Mouse (Mus musculus): ENCODE data around the gene Rpl32. TPM values are rescaled to one million over a fixed set of nuclear protein-coding genes. Genes with fewer than 3 reads are reported as not detected.

Gene Rpl32
- polyA plus RNA-seq, 1 experiment from 2014 or later = 2,428 TPM

DNA sequence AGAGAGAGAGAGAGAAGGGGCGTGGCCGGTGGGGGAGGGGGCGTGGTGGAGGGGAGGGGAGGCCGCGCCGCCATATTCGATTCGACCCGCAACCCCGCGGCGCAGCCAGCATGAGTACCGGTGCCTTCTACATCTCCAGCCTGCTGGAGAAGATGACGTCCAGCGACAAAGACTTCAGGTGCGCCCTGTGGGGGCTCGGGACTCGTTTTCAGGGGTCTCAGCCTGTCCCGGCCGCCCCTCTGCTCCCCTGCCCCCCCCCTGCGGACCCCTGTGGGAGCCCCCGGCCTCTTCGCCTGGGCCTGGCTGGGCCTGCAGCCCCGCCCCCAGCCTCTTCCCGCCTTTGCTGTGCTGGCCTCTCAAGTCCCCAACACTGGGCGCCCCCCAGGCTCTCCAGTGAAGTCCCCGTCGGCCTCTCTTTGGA lies 34.0 kb downstream of the Rpl32 start, which contains the start of gene Cand2:
TSS of gene Cand2 (plus strand) at position 38 of the 421 bp plus-strand sequence.
- Histone ChIP-seq H3K4me2 (replicated peaks) (peak within 1 kb of the TSS; percentile 84), H3K4me3 (replicated peaks) (peak within 1 kb of the TSS; percentile 77), H3K9ac (peak within 1 kb of the TSS; percentile 76), H3K36me3 (no peaks in the 10 kb centered on the region), H3K4me1 (replicated peaks) (peaks cover 21% of the 10 kb centered on the region), H3K27ac (peak within 1 kb of the TSS; percentile 68), H3K9me3 (no peaks in the 10 kb centered on the region), H3K27me3 (replicated peaks) (no peaks in the 10 kb centered on the region)
- ATAC-seq = peak; percentile 83
- WGBS = under 1% methylated on average over 26 of the region's 28 CpGs

DNA sequence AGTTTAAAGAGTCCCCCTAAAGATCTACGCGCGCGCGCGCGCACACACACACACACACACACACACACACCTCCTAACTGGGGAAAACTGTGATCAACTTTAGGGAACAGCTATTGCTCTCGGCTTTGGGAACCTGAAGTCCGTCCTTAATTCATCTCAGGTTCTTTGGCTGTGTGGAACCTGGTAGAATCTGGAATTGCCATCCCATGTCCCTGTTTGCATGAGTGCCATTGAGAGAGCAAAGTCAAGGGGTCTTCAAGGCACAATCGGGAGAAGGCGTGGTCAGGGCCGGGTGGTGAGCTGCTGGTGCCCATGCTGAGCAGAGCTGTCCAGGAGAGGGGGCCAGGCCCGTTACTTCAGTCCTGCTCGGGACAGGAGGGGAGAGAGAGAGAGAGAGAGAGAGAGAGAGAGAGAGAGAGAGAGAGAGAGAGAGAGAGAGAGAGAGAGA lies 34.6 kb downstream of the Rpl32 start:
- WGBS = 5% methylated on average over 13 of the region's 14 CpGs
- peak overlapping the region; percentile 84 for H3K4me2 ChIP-seq (replicated peaks)
- ATAC-seq = peak; percentile 83
- H3K4me1 ChIP-seq (replicated peaks) = peaks cover 21% of the 10 kb centered on the region
- H3K9me3 ChIP-seq = no peaks in the 10 kb centered on the region
- no peaks in the 10 kb centered on the region for H3K27me3 ChIP-seq (replicated peaks)
- H3K4me3 ChIP-seq (replicated peaks) = peak overlapping the region; percentile 77
- H3K36me3 ChIP-seq = no peaks in the 10 kb centered on the region
- 0 out of 2 replicates have a peak overlapping the region, but pooled peaks have one; percentile 32 for H3K27ac ChIP-seq
- H3K9ac ChIP-seq = peak overlapping the region; percentile 53

DNA sequence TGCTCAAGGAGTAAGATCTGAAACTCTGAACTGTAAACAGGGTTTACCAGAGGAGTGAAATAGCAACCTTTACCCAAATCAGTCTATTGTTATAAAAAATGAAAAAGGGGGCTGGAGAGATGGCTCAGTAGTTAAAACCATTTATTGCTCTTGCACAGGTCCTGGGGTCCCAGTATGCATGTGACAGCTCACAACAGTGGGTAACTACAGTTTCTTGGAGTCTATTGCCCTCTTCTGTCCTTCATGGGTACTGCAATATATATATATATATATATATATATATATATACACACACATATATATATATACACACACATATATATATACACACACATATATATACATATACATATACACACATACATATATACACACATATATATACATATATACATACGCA lies 35.9 kb downstream of the Rpl32 start:
- H3K9ac ChIP-seq = no peak overlapping the region
- H3K36me3 ChIP-seq = no peaks in the 10 kb centered on the region
- peaks cover 25% of the 10 kb centered on the region for H3K4me1 ChIP-seq (replicated peaks)
- no peak for ATAC-seq
- H3K27ac ChIP-seq = no peak overlapping the region
- H3K27me3 ChIP-seq (replicated peaks) = no peaks in the 10 kb centered on the region
- H3K9me3 ChIP-seq = no peaks in the 10 kb centered on the region
- H3K4me2 ChIP-seq (replicated peaks) = no peak overlapping the region
- WGBS = 92% methylated on average over 1 of the region's 1 CpGs
- no peak overlapping the region for H3K4me3 ChIP-seq (replicated peaks)

DNA sequence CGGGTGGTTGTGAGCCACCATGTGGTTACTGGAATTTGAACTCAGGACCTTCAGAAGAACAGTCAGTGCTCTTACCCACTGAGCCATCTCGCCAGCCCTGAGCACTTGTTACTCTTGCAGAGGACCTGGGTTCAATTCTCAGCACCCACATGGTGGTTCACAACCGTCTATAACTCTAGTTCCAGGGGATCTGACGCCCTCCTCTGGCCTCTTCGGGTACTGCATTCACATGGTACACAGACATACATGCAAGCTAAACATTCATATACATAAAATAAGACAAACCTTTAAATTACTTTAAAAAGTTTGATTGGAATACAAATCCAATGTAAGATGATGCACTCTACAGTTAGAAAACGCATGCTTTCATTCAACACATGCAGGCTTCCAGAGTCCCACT lies 36.3 kb downstream of the Rpl32 start:
- Histone ChIP-seq H3K4me1 (replicated peaks) (peaks cover 28% of the 10 kb centered on the region), H3K9ac (no peak overlapping the region), H3K4me3 (replicated peaks) (no peak overlapping the region), H3K27me3 (replicated peaks) (no peaks in the 10 kb centered on the region), H3K9me3 (no peaks in the 10 kb centered on the region), H3K27ac (no peak overlapping the region), H3K36me3 (no peaks in the 10 kb centered on the region), H3K4me2 (replicated peaks) (no peak overlapping the region)
- ATAC-seq = no peak
- WGBS = 78% methylated on average over 6 of the region's 6 CpGs

DNA sequence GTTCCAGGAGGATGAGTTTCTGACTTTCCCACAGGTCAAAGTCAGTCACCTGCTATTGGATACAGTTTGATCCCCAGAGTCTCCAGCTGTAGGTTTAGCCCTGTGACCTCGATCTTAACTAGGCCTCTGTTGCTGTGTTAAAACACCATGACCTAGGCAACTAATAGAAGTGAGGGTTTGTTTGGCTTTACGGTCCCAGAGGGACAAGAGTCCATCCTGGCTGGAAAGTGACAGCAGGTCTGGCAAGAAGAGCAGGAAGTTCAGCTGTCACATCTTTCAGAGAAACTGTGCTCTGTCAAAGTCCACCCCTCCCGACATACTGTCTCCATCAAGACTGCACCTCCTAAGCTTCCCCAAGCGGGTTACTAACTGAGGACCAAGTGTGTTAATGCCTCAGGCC lies 37.7 kb downstream of the Rpl32 start:
- ATAC-seq = no peak
- Histone ChIP-seq H3K9me3 (no peaks in the 10 kb centered on the region), H3K4me2 (replicated peaks) (no peak overlapping the region), H3K4me1 (replicated peaks) (peaks cover 19% of the 10 kb centered on the region), H3K9ac (no peak overlapping the region), H3K27me3 (replicated peaks) (no peaks in the 10 kb centered on the region), H3K4me3 (replicated peaks) (no peak overlapping the region), H3K27ac (no peak overlapping the region), H3K36me3 (no peaks in the 10 kb centered on the region)
- WGBS = 49% methylated on average over 4 of the region's 4 CpGs

- H3K4me3 ChIP-seq (replicated peaks) = no peak overlapping the region
- H3K9me3 ChIP-seq = no peaks in the 10 kb centered on the region
- no peaks in the 10 kb centered on the region for H3K27me3 ChIP-seq (replicated peaks)
- no peak for ATAC-seq
- H3K27ac ChIP-seq = no peak overlapping the region
- no peak overlapping the region for H3K4me2 ChIP-seq (replicated peaks)
- H3K9ac ChIP-seq = no peak overlapping the region
- no peaks in the 10 kb centered on the region for H3K36me3 ChIP-seq
- WGBS = 84% methylated on average over 20 of the region's 20 CpGs
- H3K4me1 ChIP-seq (replicated peaks) = 0 out of 2 replicates have a peak, but pooled peaks cover 12% of the 10 kb centered on the region
Measured at GRCm38 (mm10) chr6:115770059-115770670, 38.4 kb downstream of the Rpl32 start.

DNA sequence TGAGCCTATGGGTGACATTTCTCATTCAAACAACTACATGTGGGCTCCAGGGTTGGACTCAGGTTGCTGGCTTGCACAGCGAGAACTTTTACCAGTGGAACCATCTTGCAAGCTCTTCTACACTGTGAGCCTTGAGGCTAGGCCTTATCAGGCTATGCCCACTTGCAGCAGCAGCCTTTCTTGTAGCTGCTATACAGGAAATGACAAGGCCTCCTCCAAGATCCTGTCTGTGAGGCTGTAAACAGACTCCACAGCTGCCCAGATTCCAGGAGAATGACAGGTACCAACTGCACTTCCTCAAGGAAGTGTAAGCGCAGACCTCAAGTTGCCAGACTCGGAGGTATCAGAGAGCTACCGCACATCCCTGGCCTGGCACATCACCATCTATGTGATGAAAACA lies 40.3 kb downstream of the Rpl32 start:
- Histone ChIP-seq H3K36me3 (no peaks in the 10 kb centered on the region), H3K9me3 (no peaks in the 10 kb centered on the region), H3K27me3 (replicated peaks) (no peaks in the 10 kb centered on the region), H3K9ac (no peak overlapping the region), H3K27ac (no peak overlapping the region), H3K4me3 (replicated peaks) (no peak overlapping the region), H3K4me2 (replicated peaks) (no peak overlapping the region), H3K4me1 (replicated peaks) (peaks cover 15% of the 10 kb centered on the region; the same call in 1 of the 2 replicates)
- ATAC-seq = no peak
- 61% methylated on average over 4 of the region's 4 CpGs for WGBS

GRCm38 (mm10) chr6:115767357-115767756 lies 41.2 kb downstream of the Rpl32 start:
- Histone ChIP-seq H3K4me1 (replicated peaks) (peaks cover 15% of the 10 kb centered on the region; the same call in 1 of the 2 replicates), H3K9ac (no peak overlapping the region), H3K36me3 (no peaks in the 10 kb centered on the region), H3K4me2 (replicated peaks) (no peak overlapping the region), H3K27me3 (replicated peaks) (no peaks in the 10 kb centered on the region), H3K9me3 (no peaks in the 10 kb centered on the region), H3K27ac (no peak overlapping the region), H3K4me3 (replicated peaks) (no peak overlapping the region)
- ATAC-seq = no peak
- 57% methylated on average over 9 of the region's 9 CpGs for WGBS

DNA sequence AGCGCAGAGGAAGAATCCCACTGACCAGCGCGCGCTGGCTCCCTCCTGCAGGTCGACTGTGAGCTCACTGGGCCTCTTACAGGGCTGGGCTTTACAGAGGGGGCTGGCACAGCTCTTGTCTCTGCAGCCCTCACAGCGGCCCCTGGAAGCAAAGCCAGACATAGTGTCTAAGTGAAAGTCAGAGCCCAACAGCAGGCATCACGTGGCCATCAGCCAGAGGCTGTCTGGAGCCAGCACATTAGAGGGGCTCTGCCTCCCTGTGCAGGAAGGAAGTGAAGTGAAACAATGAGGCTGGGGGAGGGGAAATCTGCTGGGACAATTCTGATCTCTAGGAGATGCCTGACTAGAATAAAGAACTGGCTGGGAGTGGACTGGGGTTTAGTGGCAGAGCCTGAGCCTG lies 44.4 kb downstream of the Rpl32 start:
- no peak overlapping the region for H3K9ac ChIP-seq
- no peaks in the 10 kb centered on the region for H3K27me3 ChIP-seq (replicated peaks)
- no peaks in the 10 kb centered on the region for H3K36me3 ChIP-seq
- H3K4me2 ChIP-seq (replicated peaks) = peak overlapping the region; percentile 24
- H3K27ac ChIP-seq = peak overlapping the region; percentile 63
- ATAC-seq = peak; percentile 84
- H3K4me3 ChIP-seq (replicated peaks) = no peak overlapping the region
- H3K4me1 ChIP-seq (replicated peaks) = peaks cover 24% of the 10 kb centered on the region
- 11% methylated on average over 7 of the region's 7 CpGs for WGBS
- H3K9me3 ChIP-seq = no peaks in the 10 kb centered on the region

DNA sequence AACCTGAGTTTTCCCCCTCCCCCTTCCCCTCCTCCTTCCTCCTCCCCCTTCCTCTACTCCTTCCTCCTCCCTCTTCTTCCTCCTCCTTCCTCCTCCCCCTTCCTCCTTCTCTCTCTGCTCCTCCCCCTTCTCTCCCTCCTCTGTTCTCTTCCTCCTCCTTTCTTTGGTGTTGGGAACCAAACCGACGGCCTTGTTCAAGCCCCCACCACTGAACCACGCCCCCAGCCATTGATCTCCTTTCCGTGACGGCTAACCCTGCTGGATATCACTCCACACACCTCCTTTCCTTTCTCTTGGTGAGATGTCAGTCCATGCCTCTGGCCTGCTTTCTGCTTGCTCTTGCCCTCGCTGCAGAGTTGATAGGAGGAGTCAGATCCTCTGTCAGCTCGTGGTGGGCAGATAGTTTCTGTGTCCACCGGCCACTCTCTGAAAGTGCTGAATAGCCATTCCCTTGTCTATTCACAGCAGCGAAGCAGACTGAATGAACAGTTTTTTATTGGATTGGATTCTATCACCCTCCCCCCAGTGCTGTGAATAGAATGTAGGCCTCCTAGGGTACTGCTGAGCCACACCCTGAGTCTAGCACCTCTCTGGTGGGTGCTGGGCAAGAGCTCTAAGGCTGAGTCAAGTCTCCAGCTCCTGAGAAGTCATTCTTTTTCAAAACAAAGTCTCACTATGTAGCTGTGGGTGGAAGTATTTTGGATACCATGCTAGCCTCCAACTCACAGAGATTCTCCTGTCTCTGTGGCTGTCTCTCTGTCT lies 46.4 kb downstream of the Rpl32 start, which contains the start of gene Tmem40:
TSS of gene Tmem40 (minus strand) at position 416 of the 762 bp plus-strand sequence.
- H3K36me3 ChIP-seq = no peaks in the 10 kb centered on the region
- H3K27ac ChIP-seq = peak within 1 kb of the TSS; percentile 67
- H3K4me2 ChIP-seq (replicated peaks) = peak within 1 kb of the TSS; percentile 37
- WGBS = 6% methylated on average over 9 of the region's 9 CpGs
- H3K4me3 ChIP-seq (replicated peaks) = no peak within 1 kb of the TSS
- H3K9me3 ChIP-seq = no peaks in the 10 kb centered on the region
- H3K9ac ChIP-seq = no peak within 1 kb of the TSS
- peaks cover 21% of the 10 kb centered on the region for H3K4me1 ChIP-seq (replicated peaks)
- no peaks in the 10 kb centered on the region for H3K27me3 ChIP-seq (replicated peaks)
- ATAC-seq = peak; percentile 31; the same call in 1 of the 2 replicates

DNA sequence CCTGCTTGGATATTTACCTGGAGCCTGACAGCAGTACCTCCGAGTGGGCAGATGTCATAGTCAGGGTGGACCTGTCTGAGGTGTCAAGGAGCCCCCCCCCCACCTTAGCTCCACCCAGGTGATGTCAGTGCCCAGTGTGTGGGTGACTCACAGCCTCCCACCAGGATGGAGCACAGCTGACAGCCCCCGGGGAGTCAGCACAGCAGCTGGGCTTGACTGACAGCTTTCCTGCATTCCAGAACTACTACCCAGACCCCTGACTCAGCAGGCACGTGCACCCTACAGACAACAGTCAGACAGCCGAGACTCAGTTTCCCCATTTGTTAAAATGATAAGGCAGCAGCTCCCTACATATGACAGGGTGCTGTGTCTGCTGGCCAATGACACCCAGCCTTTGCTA lies 47.6 kb downstream of the Rpl32 start:
- Histone ChIP-seq H3K4me2 (replicated peaks) (no peak overlapping the region), H3K9me3 (no peaks in the 10 kb centered on the region), H3K36me3 (no peaks in the 10 kb centered on the region), H3K4me3 (replicated peaks) (no peak overlapping the region), H3K9ac (no peak overlapping the region), H3K27ac (no peak overlapping the region), H3K4me1 (replicated peaks) (peaks cover 21% of the 10 kb centered on the region), H3K27me3 (replicated peaks) (no peaks in the 10 kb centered on the region)
- no peak for ATAC-seq
- 47% methylated on average over 4 of the region's 4 CpGs for WGBS

DNA sequence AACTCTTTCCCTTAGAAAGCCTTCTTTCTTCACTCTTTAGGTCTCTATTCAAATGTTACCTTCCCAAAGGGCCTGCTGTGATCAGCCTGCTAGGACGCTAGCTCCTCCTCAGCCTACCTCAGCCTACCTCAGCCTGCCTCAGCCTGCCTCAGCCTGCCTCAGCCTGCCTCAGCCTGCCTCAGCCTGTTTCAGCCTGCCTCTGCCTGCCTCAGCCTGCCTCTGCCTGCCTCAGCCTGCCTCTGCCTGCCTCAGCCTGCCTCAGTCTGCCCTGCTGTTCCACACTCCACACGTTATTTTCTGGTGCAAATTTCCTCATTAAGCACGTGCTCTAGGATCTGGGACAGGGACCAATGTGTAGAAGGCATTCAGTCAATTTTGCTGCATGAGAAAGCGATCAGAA lies 48.4 kb downstream of the Rpl32 start:
- H3K36me3 ChIP-seq = no peaks in the 10 kb centered on the region
- no peaks in the 10 kb centered on the region for H3K9me3 ChIP-seq
- no peak overlapping the region for H3K27ac ChIP-seq
- H3K4me2 ChIP-seq (replicated peaks) = no peak overlapping the region
- no peak overlapping the region for H3K9ac ChIP-seq
- no peak for ATAC-seq
- peaks cover 21% of the 10 kb centered on the region for H3K4me1 ChIP-seq (replicated peaks)
- H3K27me3 ChIP-seq (replicated peaks) = no peaks in the 10 kb centered on the region
- no peak overlapping the region for H3K4me3 ChIP-seq (replicated peaks)
- 93% methylated on average over 4 of the region's 4 CpGs for WGBS
